Mouse (Mus musculus) megakaryocyte progenitor cell, adult 5-6 weeks (primary cell): ENCODE measurements at regions not wholly inside any gene's neighbourhood (a gene's known extent, or its start where the extent isn't known, plus 50 kb on each side); places are given as distances from the start of the nearest gene placed in this dataset.

Experiments
- ATAC-seq: replicated peaks from 2 replicates; pipeline ENCODE4 v1.8.0; 2016; ENCODE audit warnings: mild to moderate bottlenecking, moderate TSS enrichment, inconsistent platforms; ENCODE audit not compliant: poor library complexity

GRCm38 (mm10) chr17:79543907-79544522, 67.6 kb upstream of the Rmdn2 start:
- peak; percentile 77 for ATAC-seq

GRCm38 (mm10) chr17:79545878-79546277, 65.8 kb upstream of the Rmdn2 start:
- no peak for ATAC-seq

- no peak for ATAC-seq
Measured at GRCm38 (mm10) chr17:79547075-79547474, 64.6 kb upstream of the Rmdn2 start.

- ATAC-seq, result no peak
Measured at GRCm38 (mm10) chr17:79547524-79547923, 64.1 kb upstream of the Rmdn2 start.

- ATAC-seq, result peak; percentile 63
Measured at GRCm38 (mm10) chr17:79550409-79550808, 61.3 kb upstream of the Rmdn2 start.

GRCm38 (mm10) chr17:79553850-79554249, 57.8 kb upstream of the Rmdn2 start:
- no peak for ATAC-seq

DNA sequence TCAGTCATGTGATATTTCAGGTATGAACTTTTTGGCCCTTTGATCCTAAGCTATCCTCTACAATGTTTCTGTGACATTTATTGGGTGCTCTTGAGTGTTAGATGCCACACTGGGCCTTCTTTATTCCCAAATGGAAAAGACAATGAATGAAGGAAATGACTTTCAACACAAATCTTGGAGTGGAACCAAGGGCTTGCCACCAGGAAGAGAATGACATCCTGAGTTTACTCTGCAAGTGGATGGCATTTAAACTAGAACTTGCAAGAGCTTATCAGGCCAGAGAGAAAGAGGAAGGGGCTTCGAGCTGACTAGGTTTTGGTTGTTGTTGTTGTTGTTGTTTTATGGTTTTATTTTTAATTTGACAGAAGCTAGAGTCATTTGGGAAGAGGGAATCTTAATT, 56.1 kb upstream of the Rmdn2 start:
- ATAC-seq, result no peak
